ENCODE assay signal across 7 mouse cellular contexts in genomic region chr6:5093516-5093915, GRCm38 (mm10).
DNase-seq lines count a peak whose midpoint lies in the region; ATAC-seq and TF ChIP-seq lines count a peak whose summit lies in the region.

No protein-coding gene starts in this region.

- no peak for TF ChIP-seq POLR2A in kidney, adult 2 months (IDR thresholded peaks at IDR 0.05; ENCODE audit: low read depth, low read length)

- no peak overlapping the region for H3K4me2 ChIP-seq in liver, postnatal 0 days (ENCODE audit: low read depth, low read length)

- H3K27ac ChIP-seq in kidney, adult 2 months (ENCODE audit: insufficient read depth, low read depth, low read length): peak overlapping the region; percentile 33; the same call in 1 of the 2 replicates
- H3K27ac ChIP-seq in liver, postnatal 0 days (ENCODE audit: low read depth): peak overlapping the region; percentile 73

- H3K9ac ChIP-seq in liver, postnatal 0 days (replicated peaks): no peak overlapping the region

- no peak for TF ChIP-seq CTCF in kidney, adult 2 months (conservative IDR thresholded peaks at IDR 0.05; ENCODE audit: insufficient read depth, insufficient read length, low read depth, low read length)
- TF ChIP-seq CTCF in liver, postnatal 0 days (IDR thresholded peaks at IDR 0.05; ENCODE audit: low read depth): no peak

- H3K27me3 ChIP-seq in kidney, adult 2 months (replicated peaks; ENCODE audit: control insufficient read depth, insufficient read depth, low read length): no peaks in the 10 kb centered on the region
- no peaks in the 10 kb centered on the region for H3K27me3 ChIP-seq in liver, postnatal 0 days (ENCODE audit: insufficient read depth, low read length)

- H3K9me3 ChIP-seq in liver, postnatal 0 days (ENCODE audit: low read length): no peaks in the 10 kb centered on the region

- H3K36me3 ChIP-seq in kidney, adult 2 months (ENCODE audit: control insufficient read depth, insufficient read depth, low read length): no peaks in the 10 kb centered on the region
- H3K36me3 ChIP-seq in liver, postnatal 0 days (replicated peaks; ENCODE audit: insufficient read depth, low read length): no peaks in the 10 kb centered on the region

- no peak overlapping the region for H3K4me3 ChIP-seq in kidney, adult 2 months (ENCODE audit: insufficient read depth, low read depth, low read length)
- H3K4me3 ChIP-seq in liver, postnatal 0 days (ENCODE audit: low read depth, low read length): no peak overlapping the region

- peak; percentile 43 for DNase-seq in right cerebral cortex, postnatal 14 days
- no peak for DNase-seq in right cerebral cortex, adult 18-20 months
- peak; percentile 47 for DNase-seq in gastrocnemius, postnatal 10 days
- peak; percentile 84 for DNase-seq in kidney, adult 2 months
- peak; percentile 55 for DNase-seq in liver, postnatal 0 days
- no peak for DNase-seq in spleen, adult 12 weeks (ENCODE audit: low spot score)
- DNase-seq in embryo, embryonic 9.5 days (ENCODE audit: extremely low spot score): no peak

- WGBS in kidney, adult 2 months: 51% methylated on average over 4 of the region's 4 CpGs
- WGBS in liver, postnatal 0 days (ENCODE audit: insufficient replicate concordance): 43% methylated on average over 4 of the region's 4 CpGs

- peak; percentile 80 for ATAC-seq in liver, postnatal 0 days

- no peak; the same call in 1 of the 2 replicates for TF ChIP-seq EP300 in liver, postnatal 0 days (IDR thresholded peaks at IDR 0.05; ENCODE audit: low read depth)

- H3K4me1 ChIP-seq in kidney, adult 2 months (ENCODE audit: control insufficient read depth, insufficient read depth, low read length): peaks cover 3% of the 10 kb centered on the region; the same call in 1 of the 2 replicates
- 0 out of 2 replicates have a peak, but pooled peaks cover 4% of the 10 kb centered on the region for H3K4me1 ChIP-seq in liver, postnatal 0 days (ENCODE audit: insufficient read depth)

Comparison
In these comparisons a context has a peak if more than half of its experiments do, and no peak if none do; other contexts are left out.
1. DNase-seq: peak in right cerebral cortex, postnatal 14 days (single experiment), gastrocnemius, postnatal 10 days (single experiment), kidney, adult 2 months (single experiment) and liver, postnatal 0 days (single experiment); none in right cerebral cortex, adult 18-20 months (single experiment), spleen, adult 12 weeks (single experiment) and embryo, embryonic 9.5 days (single experiment).